Mouse (Mus musculus): Measurements from ENCODE around the gene Pkd1l2.

DNA sequence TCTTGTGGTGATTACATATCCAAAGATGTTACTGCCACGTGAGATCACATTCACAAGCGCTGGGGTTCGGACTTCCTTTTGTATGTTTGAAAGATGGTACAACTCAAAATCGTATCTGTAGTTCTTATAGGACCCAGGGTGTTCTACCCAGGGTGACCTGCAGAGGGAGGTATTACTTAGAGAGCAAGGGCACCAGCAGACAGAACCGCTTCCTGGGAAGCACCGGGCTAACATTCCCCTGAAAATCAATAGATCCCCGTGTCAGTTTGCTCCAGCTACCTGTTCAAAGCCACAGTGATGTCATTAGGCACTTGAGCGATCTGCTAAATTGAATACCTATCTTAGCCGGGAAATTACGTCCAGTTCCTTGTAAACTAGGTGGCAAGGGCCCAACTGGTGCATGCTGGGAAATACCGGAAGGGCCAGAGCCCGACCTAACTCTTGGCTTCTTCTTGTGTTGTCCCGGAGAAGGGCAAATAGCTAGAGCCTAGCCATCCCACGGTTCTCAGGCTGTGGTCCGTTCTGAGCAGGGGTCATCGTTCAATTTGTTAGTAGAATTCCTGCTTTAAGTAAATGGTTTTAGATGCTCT, 27.6 kb upstream of the Pkd1l2 start:
- TF ChIP-seq POLR2A (IDR thresholded peaks at IDR 0.05; ENCODE audit: control insufficient read depth, extremely low read depth, insufficient read depth, low read length, poor library complexity) (no peak), CTCF (IDR thresholded peaks at IDR 0.05; ENCODE audit: borderline replicate concordance, control insufficient read depth, extremely low read depth, insufficient read depth, low read length, poor library complexity) (no peak)
